Mouse (Mus musculus) midbrain, embryonic 16.5 days (tissue): ENCODE data around the gene Mum1. TPM values are rescaled to one million over a fixed set of nuclear protein-coding genes. Genes with fewer than 3 reads are reported as not detected.

ENCODE experiments used
- ATAC-seq: fragments of 200-750 bp; cut with Nextera tagmentation; 2 replicates; pipeline ENCODE4 v1.8.0; 2017; ENCODE audit warnings: moderate TSS enrichment
- H3K27ac ChIP-seq: fragments of 300-500 bp; sonication (generic); 2 replicates; pipeline ENCODE4 v1.5.1; 2014; ENCODE audit warnings: mild to moderate bottlenecking, low read length, mixed read lengths
- H3K27me3 ChIP-seq: fragments of 300-500 bp; sonication (generic); 2 replicates; pipeline ENCODE4 v1.6.1; 2014; ENCODE audit warnings: low read depth, low read length, mixed read lengths; ENCODE audit not compliant: control insufficient read depth, insufficient read depth
- H3K36me3 ChIP-seq: fragments of 300-500 bp; sonication (generic); 2 replicates; pipeline ENCODE4 v1.6.1; 2014; ENCODE audit warnings: mild to moderate bottlenecking, low read length, moderate library complexity, mixed read lengths; ENCODE audit not compliant: control insufficient read depth, insufficient read depth
- H3K4me1 ChIP-seq: fragments of 300-500 bp; sonication (generic); 2 replicates; pipeline ENCODE4 v1.6.1; 2014; ENCODE audit warnings: mild to moderate bottlenecking, low read length, mixed read lengths; ENCODE audit not compliant: control insufficient read depth, insufficient read depth
- H3K4me2 ChIP-seq: fragments of 300-500 bp; sonication (generic); 2 replicates; pipeline ENCODE4 v1.6.1; 2014; ENCODE audit warnings: mild to moderate bottlenecking, low read length, mixed read lengths
- H3K4me3 ChIP-seq: fragments of 300-500 bp; sonication (generic); 2 replicates; pipeline ENCODE4 v1.5.1; 2014; ENCODE audit warnings: low read depth, mild to moderate bottlenecking, low read length, moderate library complexity, mixed read lengths
- H3K9ac ChIP-seq: fragments of 300-500 bp; sonication (generic); 2 replicates; pipeline ENCODE4 v1.6.1; 2014; ENCODE audit warnings: low read depth, low read length, mixed read lengths
- H3K9me3 ChIP-seq: fragments of 300-500 bp; sonication (generic); replicated peaks from 2 replicates; pipeline ENCODE4 v1.6.1; 2014; ENCODE audit warnings: mild to moderate bottlenecking, low read length, mixed read lengths; ENCODE audit not compliant: control insufficient read depth, poor library complexity, severe bottlenecking
- whole genome bisulfite sequencing: fragments of 180-500 bp; shearing (Covaris S2); extraction: QIAGEN DNeasy Blood & Tissue Kit; methylation state at CpG from one replicate; pipeline ENCODE4 v1.1.7; 2014; 5-methylcytosine and 5-hydroxymethylcytosine counted together
- polyA plus RNA-seq: library from polyadenylated mRNA; unstranded; fragments of >200 nt; fragmentation: Nextera tagmentation; extraction: Ambion mirVana; gene quantifications from 2 replicates; pipeline ENCODE4 v1.2.1, GENCODE M21; 2015

Mum1 gene
- polyA plus RNA-seq, 1 experiment from 2014 or later, result 51.1 TPM

DNA sequence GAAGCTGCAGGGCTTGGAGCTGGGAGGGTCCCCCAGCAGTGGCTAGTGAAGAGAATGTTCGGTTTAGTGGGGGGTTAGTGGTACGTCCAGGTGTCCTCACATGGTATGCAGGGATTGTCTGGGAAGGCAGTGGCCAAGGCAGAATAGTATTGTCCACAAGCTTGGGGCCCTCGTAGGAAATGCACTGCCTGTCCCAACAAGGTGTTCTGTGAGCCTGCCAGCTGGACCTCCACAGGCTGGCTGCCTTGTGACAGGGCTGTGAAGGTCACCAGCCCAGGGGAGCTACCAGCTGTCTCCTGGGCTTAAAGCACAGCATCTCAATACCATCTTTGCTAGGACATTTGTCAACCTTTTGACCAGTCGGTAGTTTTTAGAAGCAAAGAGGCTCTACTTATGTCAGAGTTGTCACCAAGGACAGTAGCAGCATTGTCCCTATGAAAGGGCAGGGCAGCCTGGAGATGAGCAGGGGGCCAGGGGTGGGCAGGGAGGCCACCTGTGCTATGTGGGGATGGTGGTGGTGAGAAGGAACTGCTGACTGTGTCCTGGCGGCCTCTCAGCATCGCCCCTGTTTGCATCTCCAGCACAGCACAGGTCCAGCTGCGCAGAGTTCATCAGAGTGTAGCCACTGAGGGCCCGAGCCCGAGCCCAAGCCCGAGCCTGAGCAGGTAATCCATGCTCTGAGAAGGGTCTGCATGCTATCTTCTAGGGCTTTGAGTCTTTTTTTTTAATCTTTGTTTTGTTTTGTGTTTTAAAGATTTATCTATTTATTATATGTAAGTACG lies 26.4 kb downstream of the Mum1 start:
- Histone ChIP-seq H3K4me1 (peaks cover 9% of the 10 kb centered on the region), H3K9ac (0 out of 2 replicates have a peak overlapping the region, but pooled peaks have one; percentile 5), H3K9me3 (no peaks in the 10 kb centered on the region), H3K27me3 (no peaks in the 10 kb centered on the region), H3K4me2 (no peak overlapping the region), H3K4me3 (no peak overlapping the region), H3K36me3 (peaks cover 26% of the 10 kb centered on the region), H3K27ac (no peak overlapping the region)
- WGBS, result 94% methylated on average over 11 of the region's 11 CpGs
- ATAC-seq, result no peak

DNA sequence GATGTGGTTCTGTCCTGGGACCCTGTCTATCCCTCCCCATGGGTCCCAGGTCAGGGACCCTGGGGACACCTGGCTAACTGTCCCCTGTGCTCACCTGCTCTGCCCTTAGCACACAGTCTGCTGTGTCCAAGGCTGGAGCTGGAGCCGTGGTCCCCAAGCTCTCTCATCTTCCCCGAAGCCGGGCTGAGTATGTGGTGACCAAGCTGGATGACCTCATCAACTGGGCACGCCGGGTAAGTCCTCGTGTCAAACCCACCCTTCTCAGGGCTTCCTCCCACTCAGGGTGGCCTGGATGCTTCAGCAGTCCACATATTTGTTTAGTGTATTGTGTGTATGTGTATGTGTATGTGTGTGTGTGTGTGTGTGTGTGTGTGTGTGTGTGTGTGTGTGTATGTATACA lies 27.3 kb downstream of the Mum1 start:
- no peak overlapping the region for H3K27ac ChIP-seq
- H3K4me3 ChIP-seq, result no peak overlapping the region
- WGBS, result 87% methylated on average over 6 of the region's 6 CpGs
- no peak for ATAC-seq
- H3K4me1 ChIP-seq, result peaks cover 9% of the 10 kb centered on the region
- peaks cover 30% of the 10 kb centered on the region for H3K36me3 ChIP-seq
- no peaks in the 10 kb centered on the region for H3K9me3 ChIP-seq
- no peak overlapping the region for H3K9ac ChIP-seq
- H3K4me2 ChIP-seq, result no peak overlapping the region
- H3K27me3 ChIP-seq, result no peaks in the 10 kb centered on the region

DNA sequence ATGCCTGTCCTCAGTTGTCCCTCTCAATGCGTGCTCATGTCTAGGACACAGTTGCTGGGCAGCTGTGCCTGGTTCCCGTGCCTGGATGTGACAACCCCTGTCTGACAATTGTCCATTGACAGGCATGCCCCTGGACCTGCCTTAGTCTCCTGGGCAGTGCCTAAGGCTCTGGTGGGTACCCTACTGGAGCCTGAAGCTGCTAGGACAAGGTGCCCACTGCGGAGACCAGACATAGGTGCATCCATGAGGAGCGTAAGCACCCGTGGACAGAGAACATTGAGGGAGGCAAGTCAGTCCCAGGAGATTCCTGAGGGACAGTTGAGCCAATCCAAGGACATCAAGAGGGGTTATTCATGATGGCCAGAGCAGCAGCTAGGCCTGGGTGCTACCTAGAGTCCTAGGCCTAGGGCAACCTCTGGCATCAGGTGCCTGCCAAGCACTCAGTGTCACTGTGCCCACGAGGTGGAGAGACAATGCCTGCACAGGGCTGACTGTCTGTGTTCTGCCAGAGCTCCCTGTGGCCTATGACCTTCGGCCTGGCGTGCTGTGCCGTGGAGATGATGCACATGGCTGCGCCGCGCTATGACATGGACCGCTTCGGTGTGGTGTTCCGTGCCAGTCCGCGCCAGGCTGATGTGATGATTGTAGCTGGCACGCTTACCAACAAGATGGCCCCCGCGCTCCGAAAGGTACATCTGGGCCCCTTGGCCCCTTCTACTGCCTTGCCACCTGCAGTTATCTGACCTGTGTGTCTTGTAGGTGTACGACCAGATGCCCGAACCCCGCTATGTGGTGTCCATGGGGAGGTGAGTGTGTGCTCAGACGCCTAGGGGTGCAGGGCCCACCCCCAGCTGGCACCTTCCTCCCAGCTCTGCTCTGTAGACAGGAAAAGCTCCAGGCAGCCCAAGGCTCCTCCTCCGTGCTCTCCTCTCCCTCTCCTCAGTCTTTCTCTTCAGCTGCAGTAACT lies 28.4 kb downstream of the Mum1 start:
- H3K9ac ChIP-seq, result no peak overlapping the region
- H3K27me3 ChIP-seq, result no peaks in the 10 kb centered on the region
- no peak overlapping the region for H3K4me2 ChIP-seq
- H3K36me3 ChIP-seq, result peaks cover 30% of the 10 kb centered on the region
- peaks cover 10% of the 10 kb centered on the region for H3K4me1 ChIP-seq
- no peak for ATAC-seq
- no peak overlapping the region for H3K4me3 ChIP-seq
- 95% methylated on average over 26 of the region's 26 CpGs for whole genome bisulfite sequencing
- H3K27ac ChIP-seq, result no peak overlapping the region
- no peaks in the 10 kb centered on the region for H3K9me3 ChIP-seq

DNA sequence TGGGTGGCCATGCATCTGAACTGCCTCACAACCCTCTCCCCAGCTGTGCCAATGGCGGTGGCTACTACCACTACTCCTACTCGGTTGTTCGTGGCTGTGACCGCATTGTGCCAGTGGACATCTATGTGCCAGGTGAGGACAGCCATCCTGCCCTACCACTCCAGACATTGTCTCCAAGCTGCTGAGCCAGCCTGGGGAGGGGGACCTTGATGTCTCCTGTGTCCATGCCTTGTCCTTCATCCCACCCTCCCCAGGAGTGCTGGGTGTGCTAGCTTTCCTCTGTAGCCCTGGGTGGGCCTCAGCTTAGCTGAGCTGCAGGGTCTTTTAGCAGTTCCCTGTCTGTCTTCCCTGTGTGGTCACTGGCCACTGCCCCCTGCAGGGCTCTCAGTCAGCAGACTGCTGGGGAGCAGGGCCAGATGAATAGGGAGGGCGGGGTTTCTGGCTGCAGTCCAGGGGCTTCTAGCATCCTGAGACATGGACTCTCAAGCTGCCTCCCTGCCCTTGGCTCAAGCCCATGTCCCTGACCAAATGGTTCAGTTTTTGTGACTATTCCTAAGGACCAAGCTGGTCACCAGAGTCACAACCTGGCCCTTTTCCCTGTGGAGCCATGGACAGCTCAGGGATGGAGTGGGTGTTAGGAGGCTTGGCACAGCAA lies 29.8 kb downstream of the Mum1 start:
- ATAC-seq, result no peak

DNA sequence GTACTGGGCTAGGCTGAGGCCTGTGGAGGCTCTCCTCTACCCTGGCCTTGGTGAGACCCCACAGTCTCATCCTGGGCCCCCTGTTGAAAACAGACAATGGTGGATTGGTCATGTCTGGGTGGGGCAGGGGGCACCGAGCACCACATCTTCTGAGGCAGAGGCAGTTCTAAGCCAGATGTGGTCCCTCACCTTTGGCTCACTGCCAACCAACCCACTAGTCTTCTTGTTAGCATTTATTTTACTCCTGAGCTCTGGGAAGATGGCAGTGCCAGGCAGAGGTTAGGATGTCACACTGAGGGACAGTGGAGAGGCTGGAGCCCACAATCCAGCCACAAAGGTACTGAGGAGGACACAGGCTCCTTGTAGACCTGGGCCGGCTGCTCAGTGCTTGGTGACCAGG lies 31.7 kb downstream of the Mum1 start:
- no peak for ATAC-seq
- H3K27me3 ChIP-seq, result no peaks in the 10 kb centered on the region
- H3K36me3 ChIP-seq, result peaks cover 30% of the 10 kb centered on the region
- H3K27ac ChIP-seq, result no peak overlapping the region
- H3K4me1 ChIP-seq, result peaks cover 21% of the 10 kb centered on the region; the same call in 1 of the 2 replicates
- no peak overlapping the region for H3K4me2 ChIP-seq
- no peak overlapping the region for H3K4me3 ChIP-seq
- no peak overlapping the region for H3K9ac ChIP-seq
- 85% methylated on average over 2 of the region's 2 CpGs for WGBS
- no peaks in the 10 kb centered on the region for H3K9me3 ChIP-seq

More for the DNA sequence above, 29.8 kb downstream of the Mum1 start:
- 83% methylated on average over 5 of the region's 5 CpGs for WGBS
- Histone ChIP-seq H3K4me1 (peaks cover 13% of the 10 kb centered on the region; the same call in 1 of the 2 replicates), H3K9ac (no peak overlapping the region), H3K4me2 (no peak overlapping the region), H3K4me3 (no peak overlapping the region), H3K27ac (no peak overlapping the region), H3K27me3 (no peaks in the 10 kb centered on the region), H3K9me3 (no peaks in the 10 kb centered on the region), H3K36me3 (peaks cover 30% of the 10 kb centered on the region)

DNA sequence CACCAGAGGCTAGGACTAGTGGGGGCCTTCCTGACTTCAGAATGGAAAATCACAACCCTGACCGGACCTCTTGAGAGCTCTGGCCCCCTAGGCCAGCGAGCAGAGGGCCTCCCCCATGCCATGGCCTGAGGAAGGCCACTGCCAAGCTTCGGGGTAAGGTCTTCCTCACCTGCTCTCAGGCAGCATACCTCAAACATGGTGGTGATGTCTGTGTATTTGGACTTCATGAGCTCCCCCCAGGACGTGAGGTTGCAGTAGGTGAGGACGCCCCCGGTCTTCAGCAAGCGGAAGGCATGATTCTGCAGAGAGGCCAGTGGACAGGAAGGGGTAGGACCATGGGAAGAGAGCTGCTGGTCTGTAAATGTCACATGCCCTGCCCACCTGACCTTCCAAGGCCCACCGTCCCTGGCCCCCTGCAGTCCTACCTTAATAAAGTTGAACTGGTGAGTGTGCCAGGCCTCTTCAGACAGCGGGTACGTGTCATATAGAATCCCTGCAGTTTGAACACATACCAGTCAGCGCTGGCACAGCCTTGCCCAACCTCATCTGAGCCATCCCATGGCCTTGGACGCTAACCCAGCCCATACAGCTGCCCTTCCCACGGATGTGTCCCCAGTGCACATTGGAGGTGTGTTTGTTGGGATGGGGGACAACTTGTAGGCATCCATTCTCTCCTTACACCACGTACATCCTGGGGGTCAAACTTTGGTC lies 32.7 kb downstream of the Mum1 start:
- H3K9ac ChIP-seq, result no peak overlapping the region
- H3K4me2 ChIP-seq, result no peak overlapping the region
- H3K27ac ChIP-seq, result no peak overlapping the region
- H3K27me3 ChIP-seq, result no peaks in the 10 kb centered on the region
- H3K4me3 ChIP-seq, result no peak overlapping the region
- peaks cover 21% of the 10 kb centered on the region; the same call in 1 of the 2 replicates for H3K4me1 ChIP-seq
- ATAC-seq, result no peak
- 96% methylated on average over 14 of the region's 14 CpGs for WGBS
- peaks cover 29% of the 10 kb centered on the region for H3K36me3 ChIP-seq
- no peaks in the 10 kb centered on the region for H3K9me3 ChIP-seq

GRCm38 (mm10) chr10:80259463-80259805 lies 33.2 kb downstream of the Mum1 start:
- Histone ChIP-seq H3K36me3 (peaks cover 24% of the 10 kb centered on the region), H3K4me1 (peaks cover 21% of the 10 kb centered on the region; the same call in 1 of the 2 replicates), H3K9ac (0 out of 2 replicates have a peak overlapping the region, but pooled peaks have one; percentile 61), H3K9me3 (no peaks in the 10 kb centered on the region), H3K27ac (no peak overlapping the region), H3K27me3 (no peaks in the 10 kb centered on the region), H3K4me2 (peak overlapping the region; percentile 91), H3K4me3 (no peak overlapping the region)
- WGBS, result 65% methylated on average over 6 of the region's 6 CpGs
- ATAC-seq, result no peak

DNA sequence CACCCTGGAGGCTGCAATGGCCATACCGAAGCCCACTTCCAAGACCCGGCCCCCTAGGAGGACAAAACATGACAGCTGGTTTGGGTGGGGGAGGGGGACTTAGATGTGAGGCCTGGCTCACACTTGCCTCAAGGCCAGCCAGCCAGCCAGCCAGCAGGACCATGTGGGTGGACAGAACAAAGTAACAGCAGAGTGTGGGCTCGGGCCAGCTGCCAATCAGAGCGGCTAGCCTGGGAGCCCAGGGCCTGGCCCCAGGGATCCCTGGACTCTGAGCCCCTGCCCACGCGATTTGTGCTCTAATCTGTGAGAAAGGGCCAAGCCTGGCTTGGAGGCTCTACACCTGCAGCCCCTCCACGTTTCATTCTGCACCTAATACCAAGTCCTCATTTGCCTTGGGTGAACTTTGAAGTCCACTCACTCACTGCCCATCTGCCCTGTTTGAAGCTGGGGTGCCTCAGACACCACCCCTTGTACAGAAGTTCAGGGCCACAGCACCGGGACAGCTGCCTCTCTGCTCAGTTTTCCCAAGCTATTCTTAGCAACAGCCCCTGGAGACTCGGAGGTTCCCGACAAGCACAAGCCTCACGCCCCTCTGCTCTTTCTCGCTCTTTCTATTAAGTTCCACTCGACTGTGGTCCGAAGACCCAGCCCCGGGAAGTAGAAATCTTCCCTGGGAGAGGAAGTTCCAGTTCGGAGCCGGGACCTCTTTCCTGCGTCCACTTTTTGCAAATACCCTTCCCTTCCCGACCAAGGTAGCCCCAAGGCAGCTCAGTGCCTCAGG lies 33.8 kb downstream of the Mum1 start:
- WGBS, result 3% methylated on average over 19 of the region's 19 CpGs
- Histone ChIP-seq H3K4me1 (peaks cover 21% of the 10 kb centered on the region; the same call in 1 of the 2 replicates), H3K9ac (peak overlapping the region; percentile 61), H3K4me3 (peak overlapping the region; percentile 44), H3K27ac (peak overlapping the region; percentile 80), H3K36me3 (peaks cover 19% of the 10 kb centered on the region), H3K9me3 (no peaks in the 10 kb centered on the region), H3K27me3 (no peaks in the 10 kb centered on the region), H3K4me2 (peak overlapping the region; percentile 91)
- ATAC-seq, result no peak
